Mouse (Mus musculus) neural tube, embryonic 14.5 days (tissue): Measurements from ENCODE around the gene Gm17349. TPM values are rescaled to one million over a fixed set of nuclear protein-coding genes. Genes with fewer than 3 reads are reported as not detected.
A peak's percentile ranks its signal among the peaks of the same experiment; 100 is the strongest.

Experiments used
- ATAC-seq: fragments of 200-750 bp; cut with Nextera tagmentation; 2 replicates; pipeline ENCODE4 v1.8.0; 2017; ENCODE audit warnings: low read depth, mild to moderate bottlenecking, moderate TSS enrichment, moderate library complexity
- H3K27ac ChIP-seq: fragments of 300-500 bp; sonication (generic); 2 replicates; pipeline ENCODE4 v1.5.1; 2014; ENCODE audit warnings: low read depth, mild to moderate bottlenecking, control low read depth, low read length, moderate library complexity, mixed read lengths
- H3K27me3 ChIP-seq: fragments of 300-500 bp; sonication (generic); 2 replicates; pipeline ENCODE4 v1.6.1; 2014; ENCODE audit warnings: low read length; ENCODE audit not compliant: control insufficient read depth, insufficient read depth
- H3K36me3 ChIP-seq: fragments of 300-500 bp; sonication (generic); 2 replicates; pipeline ENCODE4 v1.6.1; 2014; ENCODE audit warnings: low read length, mixed read lengths; ENCODE audit not compliant: control insufficient read depth, insufficient read depth
- H3K4me1 ChIP-seq: fragments of 300-500 bp; sonication (generic); 2 replicates; pipeline ENCODE4 v1.6.1; 2014; ENCODE audit warnings: low read length; ENCODE audit not compliant: control insufficient read depth, insufficient read depth
- H3K4me2 ChIP-seq: fragments of 300-500 bp; sonication (generic); 2 replicates; pipeline ENCODE4 v1.6.1; 2014; ENCODE audit warnings: mild to moderate bottlenecking, low read depth, low read length, control low read depth
- H3K4me3 ChIP-seq: fragments of 300-500 bp; sonication (generic); 2 replicates; pipeline ENCODE4 v1.5.1; 2014; ENCODE audit warnings: low read depth, low read length, control low read depth, mixed read lengths
- H3K9ac ChIP-seq: fragments of 300-500 bp; sonication (generic); replicated peaks from 2 replicates; pipeline ENCODE4 v1.6.1; 2014; ENCODE audit warnings: low read depth, mild to moderate bottlenecking, control low read depth, low read length, mixed read lengths
- H3K9me3 ChIP-seq: fragments of 300-500 bp; sonication (generic); 2 replicates; pipeline ENCODE4 v1.6.1; 2016; ENCODE audit warnings: low read length; ENCODE audit not compliant: control insufficient read depth
- WGBS: fragments of 180-500 bp; shearing (Covaris S2); extraction: QIAGEN DNeasy Blood & Tissue Kit; methylation state at CpG from one replicate; pipeline ENCODE4 v1.1.7; 2014; 5-methylcytosine and 5-hydroxymethylcytosine counted together
- polyA plus RNA-seq: library from polyadenylated mRNA; unstranded; fragments of >200 nt; fragmentation: Nextera tagmentation; extraction: Ambion mirVana; gene quantifications from 2 replicates; pipeline ENCODE4 v1.2.1, GENCODE M21; 2014

The Gm17349 gene
- polyA plus RNA-seq, 1 experiment from 2014 or later: not detected

DNA sequence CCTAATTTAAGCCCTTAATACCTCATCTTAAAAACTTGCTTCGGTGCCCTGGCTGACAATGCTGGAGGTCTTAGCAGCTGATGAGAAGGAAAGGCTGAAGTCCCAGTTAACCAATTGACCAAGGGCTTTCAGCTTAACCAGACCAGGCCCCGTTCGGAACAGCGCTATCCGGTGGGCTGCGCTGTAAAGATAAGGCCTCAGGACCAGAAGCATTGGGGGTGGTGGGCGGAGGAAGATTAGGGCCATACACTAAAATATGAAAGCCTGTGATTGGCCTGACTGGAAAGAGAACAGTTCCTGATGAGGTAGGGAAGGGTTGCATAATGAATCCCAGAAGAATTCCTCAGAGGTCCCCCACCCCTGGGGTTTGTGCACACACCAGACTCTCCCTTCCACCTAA lies 42.9 kb downstream of the Gm17349 start:
- WGBS: 55% methylated on average over 7 of the region's 7 CpGs
- Histone ChIP-seq H3K4me1 (peaks cover 20% of the 10 kb centered on the region), H3K27ac (peak overlapping the region; percentile 62; the same call in 1 of the 2 replicates), H3K9me3 (no peaks in the 10 kb centered on the region), H3K9ac (no peak overlapping the region), H3K36me3 (no peaks in the 10 kb centered on the region), H3K4me3 (no peak overlapping the region), H3K27me3 (no peaks in the 10 kb centered on the region), H3K4me2 (no peak overlapping the region)
- no peak for ATAC-seq

DNA sequence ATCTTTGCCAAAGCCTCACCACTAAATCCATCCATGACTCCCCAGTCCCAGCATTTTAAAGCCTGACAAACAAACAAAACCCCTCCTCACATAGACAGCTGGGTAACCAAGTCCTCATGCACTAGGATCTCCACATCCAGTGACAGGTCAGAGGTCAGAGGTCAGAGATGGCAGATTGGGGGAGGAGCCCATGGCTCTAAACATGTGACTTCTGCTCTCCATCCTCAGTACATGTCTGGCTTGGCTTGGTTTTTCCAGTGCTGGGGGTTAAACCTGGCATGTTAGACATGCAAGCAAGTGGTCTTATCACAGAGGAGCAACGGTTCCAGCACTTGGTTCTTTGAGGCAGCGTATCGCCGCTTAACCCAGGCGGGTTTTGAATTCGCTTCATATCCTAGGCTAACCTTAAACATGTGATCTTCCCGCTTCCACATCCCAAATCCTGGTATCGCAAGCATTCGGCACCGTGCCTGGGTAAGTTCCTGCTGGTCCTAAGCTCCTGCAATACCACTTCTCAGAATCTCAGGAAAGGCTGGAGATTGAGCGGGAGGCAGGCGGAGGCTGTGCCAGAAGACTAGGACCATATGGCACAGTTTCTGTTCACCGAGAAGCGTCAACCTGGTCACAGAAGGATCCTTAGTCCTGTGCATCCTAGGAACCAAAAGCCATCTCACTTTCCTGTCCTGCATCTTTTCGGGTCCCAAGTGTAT lies 44.0 kb downstream of the Gm17349 start:
- 94% methylated on average over 15 of the region's 15 CpGs for WGBS
- Histone ChIP-seq H3K4me2 (no peak overlapping the region), H3K9me3 (no peaks in the 10 kb centered on the region), H3K4me1 (peaks cover 20% of the 10 kb centered on the region), H3K27me3 (no peaks in the 10 kb centered on the region), H3K27ac (no peak overlapping the region), H3K9ac (no peak overlapping the region), H3K36me3 (no peaks in the 10 kb centered on the region), H3K4me3 (no peak overlapping the region)
- ATAC-seq: no peak

DNA sequence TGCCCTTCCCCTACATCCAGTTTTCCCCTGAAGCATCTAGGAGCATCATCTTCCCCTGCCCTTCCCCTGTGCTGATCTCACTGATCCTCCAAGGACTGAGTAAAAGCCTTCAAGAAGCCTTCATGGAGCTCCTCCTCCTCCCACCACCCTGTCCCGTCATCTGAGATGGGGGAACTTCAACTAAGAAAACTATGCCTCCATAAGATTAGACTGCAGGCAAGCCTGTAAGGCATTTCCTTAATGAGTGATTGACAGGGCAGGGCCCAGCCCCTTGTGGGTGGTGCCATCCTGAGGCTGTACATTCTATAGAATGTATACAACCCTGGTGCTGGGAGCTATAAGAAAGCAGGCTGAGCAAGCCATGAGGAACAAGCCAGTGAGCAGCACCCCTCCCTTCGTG lies 46.9 kb downstream of the Gm17349 start:
- Histone ChIP-seq H3K9ac (no peak overlapping the region), H3K4me2 (no peak overlapping the region), H3K9me3 (no peaks in the 10 kb centered on the region), H3K4me3 (no peak overlapping the region), H3K36me3 (no peaks in the 10 kb centered on the region), H3K4me1 (peaks cover 8% of the 10 kb centered on the region; the same call in 1 of the 2 replicates), H3K27ac (no peak overlapping the region), H3K27me3 (no peaks in the 10 kb centered on the region)
- no peak for ATAC-seq
- WGBS: 79% methylated on average over 2 of the region's 2 CpGs

DNA sequence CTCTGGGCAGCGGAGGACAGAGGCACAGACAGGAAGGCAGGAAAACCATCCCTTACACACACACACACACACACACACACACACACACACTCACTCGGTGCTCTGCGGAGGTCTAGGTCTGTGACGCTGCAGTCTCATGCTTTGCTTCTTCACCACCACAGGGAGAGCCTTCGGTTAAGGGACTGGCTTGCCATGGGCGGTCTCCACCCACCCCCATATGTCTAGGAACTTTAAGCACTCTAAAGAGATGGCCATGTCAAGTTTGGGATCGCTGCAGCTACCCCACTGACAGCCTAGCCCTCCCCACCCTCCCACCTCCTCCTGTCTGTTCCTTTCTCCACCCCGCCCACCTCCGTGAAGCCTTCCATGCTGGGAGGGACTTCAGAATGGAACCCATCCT lies 49.3 kb downstream of the Gm17349 start:
- 31% methylated on average over 9 of the region's 9 CpGs for WGBS
- Histone ChIP-seq H3K4me1 (peaks cover 13% of the 10 kb centered on the region; the same call in 1 of the 2 replicates), H3K27me3 (no peaks in the 10 kb centered on the region), H3K9ac (0 out of 2 replicates have a peak overlapping the region, but pooled peaks have one; percentile 16), H3K4me2 (peak overlapping the region; percentile 11; the same call in 1 of the 2 replicates), H3K9me3 (no peaks in the 10 kb centered on the region), H3K4me3 (no peak overlapping the region), H3K36me3 (no peaks in the 10 kb centered on the region), H3K27ac (peak overlapping the region; percentile 70)
- no peak for ATAC-seq

DNA sequence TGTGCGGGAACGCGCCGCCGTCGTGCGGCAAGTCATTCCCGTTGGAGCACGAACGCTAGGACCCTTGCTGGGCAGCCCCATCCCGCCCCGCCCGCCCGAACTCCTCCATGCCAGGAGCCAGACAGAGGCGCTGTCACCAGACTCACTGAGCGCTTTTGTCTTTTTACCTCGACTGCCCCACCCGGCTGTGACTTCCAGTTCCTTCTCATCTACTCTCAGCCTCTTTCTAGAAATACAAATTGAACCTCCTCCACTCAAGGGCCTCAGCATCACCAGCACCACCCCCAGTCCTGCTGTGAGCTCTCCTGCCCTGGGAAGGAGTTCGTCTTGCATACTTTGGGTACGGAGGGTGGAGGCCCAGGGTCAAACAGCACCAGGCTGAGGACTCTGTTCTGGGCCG lies 51.4 kb downstream of the Gm17349 start:
- no peaks in the 10 kb centered on the region for H3K36me3 ChIP-seq
- H3K9ac ChIP-seq: peak overlapping the region; percentile 32; the same call in 1 of the 2 replicates
- H3K4me3 ChIP-seq: no peak overlapping the region; the same call in 1 of the 2 replicates
- H3K27ac ChIP-seq: peak overlapping the region; percentile 52; the same call in 1 of the 2 replicates
- peaks cover 31% of the 10 kb centered on the region; the same call in 1 of the 2 replicates for H3K4me1 ChIP-seq
- WGBS: 4% methylated on average over 17 of the region's 21 CpGs
- H3K9me3 ChIP-seq: no peaks in the 10 kb centered on the region
- no peaks in the 10 kb centered on the region for H3K27me3 ChIP-seq
- ATAC-seq: no peak
- H3K4me2 ChIP-seq: peak overlapping the region; percentile 43

DNA sequence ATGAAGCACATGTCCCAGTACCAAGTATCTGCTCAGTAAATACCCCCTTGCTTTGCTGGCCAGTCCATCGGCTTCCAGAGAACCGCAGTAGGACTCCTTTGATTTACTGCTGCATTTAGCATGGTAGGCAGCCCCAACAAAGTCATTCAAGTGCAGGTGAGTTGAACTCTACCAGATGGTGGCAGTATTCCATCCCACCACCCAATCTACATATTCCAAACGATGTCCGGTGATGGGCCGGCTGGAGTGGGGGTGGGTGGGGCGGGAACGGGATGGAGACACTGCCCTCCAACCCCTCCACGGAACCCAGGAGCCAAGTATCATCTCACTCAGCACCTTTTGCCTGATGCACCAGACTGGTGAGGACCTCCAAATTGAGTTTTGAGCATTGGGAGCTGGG lies 52.0 kb downstream of the Gm17349 start:
- no peaks in the 10 kb centered on the region for H3K36me3 ChIP-seq
- 3% methylated on average over 8 of the region's 8 CpGs for WGBS
- H3K27ac ChIP-seq: no peak overlapping the region

More for the DNA sequence above, 52.0 kb downstream of the Gm17349 start:
- H3K9ac ChIP-seq: no peak overlapping the region
- ATAC-seq: no peak
- peak overlapping the region; percentile 43 for H3K4me2 ChIP-seq
- no peaks in the 10 kb centered on the region for H3K9me3 ChIP-seq
- H3K4me1 ChIP-seq: peaks cover 36% of the 10 kb centered on the region; the same call in 1 of the 2 replicates
- no peak overlapping the region; the same call in 1 of the 2 replicates for H3K4me3 ChIP-seq
- no peaks in the 10 kb centered on the region for H3K27me3 ChIP-seq

Other genes with a start within 250 kb of the Gm17349 start
- 16.5 and 18.7 TPM in 2 replicates for gene Nckap5l, start 247.7 kb downstream of the Gm17349 start, polyA plus RNA-seq
- gene Bcdin3d, start 230.8 kb downstream of the Gm17349 start, polyA plus RNA-seq: 19.7 and 20.2 TPM in 2 replicates
- 24.0 and 32.0 TPM in 2 replicates for gene Faim2, start 177.3 kb downstream of the Gm17349 start, polyA plus RNA-seq
- not detected in 2 replicates for gene Aqp2, start 126.4 kb downstream of the Gm17349 start, polyA plus RNA-seq
- 1.4 and 2.1 TPM in 2 replicates for gene Aqp5, start 114.7 kb downstream of the Gm17349 start, polyA plus RNA-seq
- 1.4 and 1.6 TPM in 2 replicates for gene Aqp6, start 104.1 kb downstream of the Gm17349 start, polyA plus RNA-seq
- 45.9 and 65.6 TPM in 2 replicates for gene Racgap1, start 53.8 kb downstream of the Gm17349 start, polyA plus RNA-seq
- 66.0 and 69.8 TPM in 2 replicates for gene Asic1, start 35.1 kb downstream of the Gm17349 start, polyA plus RNA-seq
- gene Smarcd1, start 3.4 kb downstream of the Gm17349 start, polyA plus RNA-seq: 110 TPM in 2 replicates
- 1.2 and 1.3 TPM in 2 replicates for gene Gpd1, start 12.0 kb upstream of the Gm17349 start, polyA plus RNA-seq
- gene Cox14, start 20.1 kb upstream of the Gm17349 start, polyA plus RNA-seq: 196 and 204 TPM in 2 replicates
- gene Cers5, start 67.4 kb upstream of the Gm17349 start, polyA plus RNA-seq: 82.5 and 83.3 TPM in 2 replicates
- gene Lima1, start 170.0 kb upstream of the Gm17349 start, polyA plus RNA-seq: 14.9 and 20.4 TPM in 2 replicates